Mouse (Mus musculus) CH12.LX (cell line): ENCODE results near the gene E130311K13Rik.
A peak's percentile ranks its signal among the peaks of the same experiment; 100 is the strongest.

Source experiments
- CTCF ChIP-seq, 2 experiments: IDR thresholded peaks in 1 of 2; conservative IDR thresholded peaks in 1 of 2; 2 replicates each; pipeline ENCODE4 v1.5.1; 2011 to 2012; ENCODE audit warnings: low read depth in 2 of 2, low read length in 2 of 2, improper control_type of control experiment in 1 of 2, inconsistent platforms in 1 of 2, mild to moderate bottlenecking in 1 of 2, moderate library complexity in 1 of 2
- EP300 ChIP-seq: IDR thresholded peaks from 2 replicates; pipeline ENCODE4 v1.6.1; 2011; ENCODE audit warnings: low read length, improper control_type of control experiment
- GABPA ChIP-seq: IDR thresholded peaks from 2 replicates; pipeline ENCODE4 v1.6.1; 2012; ENCODE audit warnings: low read depth, low read length, improper control_type of control experiment, inconsistent platforms; ENCODE audit not compliant: insufficient replicate concordance
- MAX ChIP-seq: IDR thresholded peaks from 2 replicates; pipeline ENCODE4 v1.6.1; 2011; ENCODE audit warnings: low read length, improper control_type of control experiment
- POLR2A ChIP-seq: IDR thresholded peaks from 2 replicates; pipeline ENCODE4 v1.6.1; 2011; ENCODE audit warnings: low read depth, mild to moderate bottlenecking, improper control_type of control experiment, low read length
- TBP ChIP-seq: conservative IDR thresholded peaks from 2 replicates; pipeline ENCODE4 v1.6.1; 2011; ENCODE audit warnings: low read depth, low read length, improper control_type of control experiment
- USF2 ChIP-seq: conservative IDR thresholded peaks from 2 replicates; pipeline ENCODE4 v1.6.1; 2011; ENCODE audit warnings: low read depth, low read length, improper control_type of control experiment

DNA sequence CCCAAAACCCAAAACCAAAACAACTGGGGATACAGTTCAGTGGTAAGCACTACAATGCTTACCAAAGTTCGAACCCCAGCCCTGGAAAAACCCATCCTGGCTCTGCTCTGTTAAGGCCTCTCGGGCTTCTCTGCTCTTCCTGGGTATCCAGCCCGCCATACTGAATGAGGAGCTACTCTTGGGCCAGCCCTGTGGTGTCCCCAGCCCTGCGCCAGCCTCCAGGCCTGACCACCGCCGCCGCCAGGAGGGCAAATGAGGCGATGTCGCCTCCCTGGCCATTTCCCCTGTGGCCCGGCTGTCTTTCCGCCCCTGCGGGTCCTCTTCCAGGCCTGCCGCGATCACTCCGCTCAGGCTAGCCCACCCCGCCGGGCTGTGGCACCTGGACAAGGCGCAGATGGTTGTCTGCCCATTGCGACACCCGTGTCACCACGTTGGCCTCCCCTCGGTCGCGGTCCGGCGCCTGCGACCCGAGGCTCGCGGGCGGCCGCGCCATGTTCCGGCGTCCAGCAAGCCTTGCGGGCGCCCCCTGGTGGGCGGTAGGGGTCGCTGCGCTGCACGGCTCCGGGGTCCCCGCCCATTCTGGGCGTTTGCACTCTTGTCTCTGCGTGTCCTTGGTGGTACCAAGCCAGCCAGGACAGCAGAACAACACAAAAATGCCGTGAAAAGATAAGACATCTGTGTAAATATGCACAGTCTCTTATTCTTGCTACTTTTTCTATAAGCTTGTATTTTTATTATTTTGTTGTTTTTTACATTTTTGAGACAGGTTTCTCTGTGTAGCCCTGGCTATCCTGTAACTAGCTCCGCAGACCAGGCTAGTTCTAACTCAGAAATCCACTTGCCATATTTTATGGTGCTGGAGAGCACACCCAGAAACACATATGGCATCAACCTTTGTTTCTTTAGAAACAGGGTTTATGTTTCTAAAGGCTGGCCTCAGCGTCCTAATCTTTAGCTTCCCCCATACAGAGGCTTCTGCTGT, at the start of gene E130311K13Rik:
- peak; percentile 89 for TF ChIP-seq POLR2A
- no peak for TF ChIP-seq USF2
- no peak for TF ChIP-seq MAX
- peak; percentile 34 to 87; a peak in 3 of 4 replicates for TF ChIP-seq CTCF (conservative IDR thresholded peaks at IDR 0.05 in 1 of 2, IDR thresholded peaks at IDR 0.05 in 1 of 2; ENCODE audit: low read depth in 2 of 2, low read length in 2 of 2)
- no peak for TF ChIP-seq TBP
- no peak for TF ChIP-seq EP300
- TF ChIP-seq GABPA = no peak
